Mouse (Mus musculus): ENCODE data around the gene 1700022I11Rik. TPM values are rescaled to one million over a fixed set of nuclear protein-coding genes. Genes with fewer than 3 reads are reported as not detected.

1700022I11Rik gene
- polyA plus RNA-seq, 1 experiment from 2014 or later: 0.56 TPM

- H3K27ac ChIP-seq: peak overlapping the region; percentile 85; the same call in 1 of the 2 replicates
- no peak for ATAC-seq (ENCODE audit: borderline replicate concordance, extremely low read depth, low FRiP score, low TSS enrichment)
- WGBS: 60% methylated on average over 9 of the region's 9 CpGs
- H3K4me1 ChIP-seq: peaks cover 19% of the 10 kb centered on the region
- H3K27me3 ChIP-seq: no peaks in the 10 kb centered on the region
- peak overlapping the region; percentile 73 for H3K4me3 ChIP-seq
- H3K9me3 ChIP-seq: no peaks in the 10 kb centered on the region
- H3K36me3 ChIP-seq: peaks cover 43% of the 10 kb centered on the region
- H3K9ac ChIP-seq: peak overlapping the region; percentile 89
- peak overlapping the region; percentile 72 for H3K4me2 ChIP-seq
Observed at GRCm38 (mm10) chr4:43030352-43030751, 60.9 kb downstream of the 1700022I11Rik start.

GRCm38 (mm10) chr4:43030780-43031230 lies 61.4 kb downstream of the 1700022I11Rik start:
- WGBS: under 1% methylated on average over 28 of the region's 28 CpGs
- H3K9me3 ChIP-seq: no peaks in the 10 kb centered on the region
- peaks cover 19% of the 10 kb centered on the region for H3K4me1 ChIP-seq
- H3K4me3 ChIP-seq: peak overlapping the region; percentile 73
- peaks cover 44% of the 10 kb centered on the region for H3K36me3 ChIP-seq
- H3K4me2 ChIP-seq: peak overlapping the region; percentile 72
- H3K27ac ChIP-seq: peak overlapping the region; percentile 85
- H3K9ac ChIP-seq: peak overlapping the region; percentile 89
- peak; percentile 43; the same call in 1 of the 2 replicates for ATAC-seq (ENCODE audit: borderline replicate concordance, extremely low read depth, low FRiP score, low TSS enrichment)
- H3K27me3 ChIP-seq: no peaks in the 10 kb centered on the region

GRCm38 (mm10) chr4:43031237-43031995 lies 62.0 kb downstream of the 1700022I11Rik start, which contains the start of gene Stoml2:
Stoml2 (minus strand) TSS chr4:43031710.
- Histone ChIP-seq H3K4me3 (peak within 1 kb of the TSS; percentile 73), H3K27ac (peak within 1 kb of the TSS; percentile 85), H3K27me3 (no peaks in the 10 kb centered on the region), H3K4me1 (peaks cover 19% of the 10 kb centered on the region), H3K9ac (peak within 1 kb of the TSS; percentile 89), H3K4me2 (peak within 1 kb of the TSS; percentile 72), H3K9me3 (no peaks in the 10 kb centered on the region), H3K36me3 (peaks cover 50% of the 10 kb centered on the region)
- ATAC-seq (ENCODE audit: borderline replicate concordance, extremely low read depth, low FRiP score, low TSS enrichment): peak; percentile 95
- WGBS: under 1% methylated on average over 38 of the region's 38 CpGs

- Histone ChIP-seq H3K4me3 (no peak overlapping the region), H3K9me3 (no peaks in the 10 kb centered on the region), H3K36me3 (peaks cover 45% of the 10 kb centered on the region), H3K27ac (no peak overlapping the region), H3K9ac (no peak overlapping the region), H3K4me2 (no peak overlapping the region), H3K27me3 (no peaks in the 10 kb centered on the region), H3K4me1 (peaks cover 19% of the 10 kb centered on the region)
- ATAC-seq (ENCODE audit: borderline replicate concordance, extremely low read depth, low FRiP score, low TSS enrichment): no peak
- 82% methylated on average over 1 of the region's 1 CpGs for WGBS
Observed at GRCm38 (mm10) chr4:43032501-43032900, 63.1 kb downstream of the 1700022I11Rik start.

Other genes starting within 250 kb of the 1700022I11Rik start
- gene 4930578G10Rik, start 234.1 kb upstream of the 1700022I11Rik start, polyA plus RNA-seq (2015; fragmentation: Nextera tagmentation; extraction: Ambion mirVana): not detected in 2 replicates
- 0.41 TPM in 1 of 2 replicates, not detected in the other for gene Ccl19, start 213.0 kb upstream of the 1700022I11Rik start, polyA plus RNA-seq (2015; fragmentation: Nextera tagmentation; extraction: Ambion mirVana)
- 72.9 and 77.9 TPM in 2 replicates for gene Ccl21a, start 195.6 kb upstream of the 1700022I11Rik start, polyA plus RNA-seq (2015; fragmentation: Nextera tagmentation; extraction: Ambion mirVana)
- gene Fam205a1, start 115.7 kb upstream of the 1700022I11Rik start, polyA plus RNA-seq (2015; fragmentation: Nextera tagmentation; extraction: Ambion mirVana): 0.08 TPM in 1 of 2 replicates, not detected in the other
- 0.06 TPM in 1 of 2 replicates, not detected in the other for gene Gm12394, start 112.8 kb upstream of the 1700022I11Rik start, polyA plus RNA-seq (2015; fragmentation: Nextera tagmentation; extraction: Ambion mirVana)
- 0.30 TPM in 1 of 2 replicates, not detected in the other for gene Fam205c, start 95.4 kb upstream of the 1700022I11Rik start, polyA plus RNA-seq (2015; fragmentation: Nextera tagmentation; extraction: Ambion mirVana)
- gene Phf24, start 52.9 kb upstream of the 1700022I11Rik start, polyA plus RNA-seq (2015; fragmentation: Nextera tagmentation; extraction: Ambion mirVana): 0.26 and 0.62 TPM in 2 replicates
- gene Dnajb5, start 19.8 kb upstream of the 1700022I11Rik start, polyA plus RNA-seq (2015; fragmentation: Nextera tagmentation; extraction: Ambion mirVana): 7.6 and 8.9 TPM in 2 replicates
- gene Vcp, start 30.9 kb downstream of the 1700022I11Rik start, polyA plus RNA-seq (2015; fragmentation: Nextera tagmentation; extraction: Ambion mirVana): 543 and 557 TPM in 2 replicates
- gene Fancg, start 40.9 kb downstream of the 1700022I11Rik start, polyA plus RNA-seq (2015; fragmentation: Nextera tagmentation; extraction: Ambion mirVana): 20.8 and 20.9 TPM in 2 replicates
- gene Pigo, start 56.2 kb downstream of the 1700022I11Rik start, polyA plus RNA-seq (2015; fragmentation: Nextera tagmentation; extraction: Ambion mirVana): 19.0 and 22.1 TPM in 2 replicates
- 321 and 331 TPM in 2 replicates for gene Stoml2, start 62.1 kb downstream of the 1700022I11Rik start, polyA plus RNA-seq (2015; fragmentation: Nextera tagmentation; extraction: Ambion mirVana)
- gene Fam214b, start 76.6 kb downstream of the 1700022I11Rik start, polyA plus RNA-seq (2015; fragmentation: Nextera tagmentation; extraction: Ambion mirVana): 10.6 and 11.2 TPM in 2 replicates
- gene Unc13b, start 89.3 kb downstream of the 1700022I11Rik start, polyA plus RNA-seq (2015; fragmentation: Nextera tagmentation; extraction: Ambion mirVana): 5.5 and 7.3 TPM in 2 replicates